Mouse (Mus musculus) mature B cell (primary cell): ENCODE measurements at regions not wholly inside any gene's neighbourhood (a gene's known extent, or its start where the extent isn't known, plus 50 kb on each side); places are given as distances from the start of the nearest gene placed in this dataset.

ENCODE experiments used
- in situ Hi-C: fragments of 300-500 bp; cut with MboI; formaldehyde crosslinking; loops from 2 replicates; pipeline ENCODE4 v1.14.3; 2019

GRCm38 (mm10) chr13:32541611-32542010, 203.1 kb upstream of the Gmds start:
- in situ Hi-C loops, result no loop called here

GRCm38 (mm10) chr13:32536241-32536640, 197.7 kb upstream of the Gmds start:
- in situ Hi-C loops, result no loop called here

- in situ Hi-C loops, result no loop called here
These were observed 197.1 kb upstream of the Gmds start for GRCm38 (mm10) chr13:32535602-32536001.

- in situ Hi-C loops, result no loop called here
These were observed 192.5 kb upstream of the Gmds start for GRCm38 (mm10) chr13:32530926-32531512.

- in situ Hi-C loops, result no loop called here
These were observed 180.2 kb upstream of the Gmds start for GRCm38 (mm10) chr13:32518611-32519344.

- in situ Hi-C loops, result no loop called here
These were observed 179.0 kb upstream of the Gmds start for GRCm38 (mm10) chr13:32517514-32517913.

- in situ Hi-C loops, result no loop called here
These were observed 170.9 kb upstream of the Gmds start for GRCm38 (mm10) chr13:32509231-32510023.

- in situ Hi-C loops, result no loop called here
These were observed 169.9 kb upstream of the Gmds start for GRCm38 (mm10) chr13:32508447-32508846.

- in situ Hi-C loops, result no loop called here
These were observed 169.3 kb upstream of the Gmds start for GRCm38 (mm10) chr13:32507825-32508224.

GRCm38 (mm10) chr13:32498205-32498790, 159.8 kb upstream of the Gmds start:
- in situ Hi-C loops, result no loop called here

GRCm38 (mm10) chr13:32496263-32496662, 157.7 kb upstream of the Gmds start:
- in situ Hi-C loops, result no loop called here

- in situ Hi-C loops, result no loop called here
These were observed 156.5 kb upstream of the Gmds start for GRCm38 (mm10) chr13:32495063-32495462.

GRCm38 (mm10) chr13:32493806-32494205, 155.3 kb upstream of the Gmds start:
- in situ Hi-C loops, result no loop called here

- in situ Hi-C loops, result no loop called here
These were observed 154.8 kb upstream of the Gmds start for GRCm38 (mm10) chr13:32493309-32493708.

GRCm38 (mm10) chr13:32492566-32492965, 154.0 kb upstream of the Gmds start:
- in situ Hi-C loops, result no loop called here

GRCm38 (mm10) chr13:32481444-32482058, 143.0 kb upstream of the Gmds start:
- in situ Hi-C loops, result no loop called here

- in situ Hi-C loops, result no loop called here
These were observed 141.5 kb upstream of the Gmds start for GRCm38 (mm10) chr13:32480029-32480428.

- in situ Hi-C loops, result no loop called here
These were observed 140.7 kb upstream of the Gmds start for GRCm38 (mm10) chr13:32479118-32479818.

GRCm38 (mm10) chr13:32465787-32466186, 127.2 kb upstream of the Gmds start:
- in situ Hi-C loops, result no loop called here

GRCm38 (mm10) chr13:32465041-32465682, 126.6 kb upstream of the Gmds start:
- in situ Hi-C loops, result no loop called here
